Mouse (Mus musculus) small intestine, adult 2 months (tissue): ENCODE data around the gene Rpl7l1. TPM values are rescaled to one million over a fixed set of nuclear protein-coding genes. Genes with fewer than 3 reads are reported as not detected.

ENCODE experiments used
- H3K27ac ChIP-seq: fragments of 200-500 bp; 2 replicates; pipeline ENCODE4 v1.5.1; 2012; ENCODE audit warnings: low read depth, low read length, control low read depth, inconsistent platforms; ENCODE audit not compliant: insufficient read depth
- H3K27me3 ChIP-seq: fragments of 200-500 bp; 2 replicates; pipeline ENCODE4 v1.6.1; 2012; ENCODE audit warnings: mild to moderate bottlenecking, moderate library complexity, low read length, inconsistent platforms; ENCODE audit not compliant: control insufficient read depth, insufficient read depth
- H3K36me3 ChIP-seq: fragments of 200-500 bp; 2 replicates; pipeline ENCODE4 v1.6.1; 2012; ENCODE audit warnings: mild to moderate bottlenecking, low read length, control low read depth, inconsistent platforms; ENCODE audit not compliant: control insufficient read depth, insufficient read depth
- H3K4me1 ChIP-seq: fragments of 200-500 bp; 2 replicates; pipeline ENCODE4 v1.6.1; 2012; ENCODE audit warnings: low read length, inconsistent platforms, mixed read lengths; ENCODE audit not compliant: control insufficient read depth, insufficient read depth, insufficient read length
- H3K4me3 ChIP-seq: fragments of 200-500 bp; 2 replicates; pipeline ENCODE4 v1.5.1; 2012; ENCODE audit warnings: low read depth, mild to moderate bottlenecking, control low read depth, inconsistent platforms, low read length, moderate library complexity
- CTCF ChIP-seq: fragments of 200-500 bp; IDR thresholded peaks from 2 replicates; pipeline ENCODE4 v1.5.1; 2012; ENCODE audit warnings: low read depth, mild to moderate bottlenecking, control low read depth, inconsistent platforms, low read length, moderate library complexity, mixed read lengths; ENCODE audit not compliant: insufficient replicate concordance, insufficient read length; ENCODE audit errors: extremely low read depth
- POLR2A ChIP-seq: fragments of 200-500 bp; IDR thresholded peaks from 2 replicates; pipeline ENCODE4 v1.6.1; 2012; ENCODE audit warnings: low read depth, mild to moderate bottlenecking, control low read depth, inconsistent platforms, low read length, moderate library complexity
- WGBS: fragments of 180-500 bp; shearing (Covaris S2); methylation state at CpG from one replicate; pipeline ENCODE4 v1.1.7; 2018; 5-methylcytosine and 5-hydroxymethylcytosine counted together
- polyA plus RNA-seq: library from polyadenylated mRNA; depleted of rRNA; stranded (reverse); fragments of >200 nt; gene quantifications from 2 replicates; pipeline ENCODE4 v1.2.3, GENCODE M21; 2012

Gene Rpl7l1
- polyA plus RNA-seq, 1 experiment = 7.4 TPM

DNA sequence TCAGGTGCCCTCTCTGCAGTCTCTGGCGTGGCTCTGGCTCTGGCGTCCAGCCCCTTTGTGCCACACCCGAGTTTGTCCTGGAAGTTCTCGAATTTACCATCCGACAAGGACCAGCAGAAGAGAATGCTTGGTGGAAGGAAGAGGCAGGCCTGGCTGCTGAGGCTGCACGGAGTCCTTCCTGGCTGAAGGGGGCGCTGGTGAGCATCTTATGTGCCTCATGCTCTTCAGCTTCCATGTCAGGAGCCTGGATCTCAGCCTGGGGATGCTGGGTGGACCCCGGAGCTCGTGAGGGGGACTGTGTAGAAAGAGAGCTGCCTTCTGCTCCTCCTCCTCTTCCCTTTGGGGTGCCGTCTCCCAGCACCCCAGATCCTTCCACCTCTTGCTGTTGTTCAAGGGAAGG is 46.3 kb downstream of the Rpl7l1 start:
- Histone ChIP-seq H3K27ac (no peak overlapping the region), H3K36me3 (peaks cover 7% of the 10 kb centered on the region; the same call in 1 of the 2 replicates), H3K4me3 (no peak overlapping the region), H3K27me3 (no peaks in the 10 kb centered on the region), H3K4me1 (no peaks in the 10 kb centered on the region; the same call in 1 of the 2 replicates)
- WGBS = 75% methylated on average over 10 of the region's 10 CpGs
- TF ChIP-seq POLR2A (no peak), CTCF (peak; percentile 57)

DNA sequence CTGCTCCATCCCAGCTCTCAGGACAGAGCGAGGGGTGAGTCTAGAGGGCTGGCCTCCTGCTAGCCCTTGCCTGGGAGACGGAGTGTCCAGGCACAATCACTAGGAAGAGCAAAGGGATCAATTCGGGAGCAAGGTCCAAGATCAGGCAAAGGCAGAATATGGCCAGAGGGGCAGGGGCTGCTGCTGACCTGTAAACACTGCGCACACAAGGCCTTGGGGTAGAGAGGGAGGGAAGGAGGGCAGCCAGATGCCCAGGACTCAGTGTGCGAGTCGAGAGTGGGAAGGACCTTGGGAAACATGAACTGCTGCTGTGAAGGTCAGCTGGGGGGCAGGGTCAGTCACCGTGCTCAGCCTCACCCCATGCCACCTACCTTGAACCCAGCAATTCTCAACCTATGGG is 47.2 kb downstream of the Rpl7l1 start:
- Histone ChIP-seq H3K4me3 (no peak overlapping the region), H3K4me1 (no peaks in the 10 kb centered on the region; the same call in 1 of the 2 replicates), H3K27me3 (no peaks in the 10 kb centered on the region), H3K27ac (no peak overlapping the region), H3K36me3 (peaks cover 5% of the 10 kb centered on the region; the same call in 1 of the 2 replicates)
- TF ChIP-seq POLR2A (no peak), CTCF (no peak)
- 85% methylated on average over 7 of the region's 7 CpGs for WGBS

DNA sequence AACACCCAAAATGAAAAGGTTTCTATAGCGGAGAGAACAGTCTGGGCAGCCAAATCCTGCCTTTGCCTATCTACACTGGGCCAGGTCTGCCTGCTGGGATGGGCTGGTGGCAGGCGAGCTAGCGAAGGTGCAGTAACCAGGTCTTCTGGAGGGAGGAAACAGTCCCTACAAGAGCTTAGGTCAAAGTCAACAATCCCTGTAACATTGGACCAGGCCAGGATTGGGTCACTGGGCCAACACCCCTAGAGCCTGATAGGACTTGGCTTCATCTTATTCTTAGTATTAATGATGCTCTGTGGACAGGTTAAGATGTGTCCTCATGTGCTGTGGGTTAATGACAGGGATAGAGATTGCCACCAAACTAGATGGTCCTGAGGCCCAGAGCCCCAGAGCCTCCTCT is 48.4 kb downstream of the Rpl7l1 start:
- Histone ChIP-seq H3K36me3 (peaks cover 5% of the 10 kb centered on the region; the same call in 1 of the 2 replicates), H3K4me3 (no peak overlapping the region), H3K27ac (no peak overlapping the region), H3K27me3 (no peaks in the 10 kb centered on the region), H3K4me1 (no peaks in the 10 kb centered on the region; the same call in 1 of the 2 replicates)
- TF ChIP-seq POLR2A (no peak), CTCF (no peak)
- WGBS = 76% methylated on average over 3 of the region's 3 CpGs

DNA sequence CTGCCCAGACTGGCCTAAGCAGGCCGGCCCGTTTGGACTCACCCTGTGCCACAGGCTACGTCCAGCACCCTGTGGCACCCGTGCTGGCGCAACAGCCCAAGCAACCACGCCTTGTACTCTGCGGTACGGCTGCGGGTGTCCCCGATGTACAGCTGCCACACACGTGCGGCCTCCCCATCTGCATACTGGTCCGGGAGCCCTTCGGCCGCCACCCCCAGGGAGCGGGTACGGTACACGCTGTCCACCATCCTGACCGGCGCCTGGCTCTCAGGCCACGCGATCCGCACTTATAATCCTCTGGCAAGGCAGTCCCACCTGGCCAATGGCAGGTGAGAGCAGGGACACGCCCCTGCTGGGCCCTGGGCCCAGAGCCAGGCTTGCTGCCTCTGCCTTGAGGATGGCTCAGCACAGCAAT is 53.6 kb downstream of the Rpl7l1 start, which contains the start of gene Gnmt:
Gene Gnmt, minus strand, starts transcription at position 265 of the 415 bp plus-strand sequence.
- Histone ChIP-seq H3K4me3 (peak within 1 kb of the TSS; percentile 54), H3K36me3 (peaks cover 4% of the 10 kb centered on the region), H3K27me3 (no peaks in the 10 kb centered on the region), H3K4me1 (peaks cover 7% of the 10 kb centered on the region), H3K27ac (no peak within 1 kb of the TSS)
- WGBS = 11% methylated on average over 24 of the region's 24 CpGs
- no peak for TF ChIP-seq CTCF
- no peak for TF ChIP-seq POLR2A

DNA sequence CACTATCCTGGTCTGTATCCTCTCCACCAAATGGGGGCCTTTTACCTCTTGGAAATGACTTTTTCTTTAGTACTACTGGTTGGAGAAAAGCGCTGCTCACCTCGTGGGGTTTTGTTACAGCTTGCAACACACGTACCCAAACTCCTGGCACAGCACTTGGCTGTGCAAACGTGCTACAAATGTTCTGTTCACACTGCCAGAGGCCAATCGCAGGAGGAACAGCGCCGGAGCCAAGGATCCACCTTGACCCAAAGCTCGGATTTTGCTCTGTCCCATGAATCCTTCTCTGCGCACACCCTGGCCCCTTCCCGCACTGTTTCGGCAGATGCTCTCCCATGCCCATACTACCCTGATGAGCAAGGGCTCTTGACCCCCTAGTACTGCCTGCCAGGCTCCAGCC is 54.0 kb downstream of the Rpl7l1 start:
- Histone ChIP-seq H3K27ac (no peak overlapping the region), H3K4me1 (peaks cover 7% of the 10 kb centered on the region), H3K4me3 (peak overlapping the region; percentile 54), H3K27me3 (no peaks in the 10 kb centered on the region), H3K36me3 (peaks cover 8% of the 10 kb centered on the region)
- TF ChIP-seq POLR2A (no peak), CTCF (no peak)
- 34% methylated on average over 11 of the region's 11 CpGs for WGBS

DNA sequence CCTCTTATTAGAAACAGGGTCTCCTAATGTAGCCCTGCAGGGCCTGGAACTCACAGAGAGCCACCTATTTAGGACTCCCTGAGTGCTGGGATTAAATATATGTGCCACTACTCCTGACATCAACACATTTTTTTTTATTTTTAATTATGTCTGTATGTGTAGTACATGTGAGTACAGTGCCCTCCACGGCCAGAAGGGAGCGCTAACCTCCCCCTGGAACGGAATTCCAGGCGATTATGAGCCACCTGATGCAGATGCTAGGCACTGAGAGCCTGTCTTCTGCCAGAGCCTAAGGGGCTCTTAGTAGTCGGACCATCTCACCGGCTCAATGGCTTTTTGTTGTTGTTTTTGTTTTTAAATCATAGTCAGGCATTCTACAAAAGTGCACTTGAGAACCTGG is 54.5 kb downstream of the Rpl7l1 start:
- H3K4me3 ChIP-seq = no peak overlapping the region
- 52% methylated on average over 6 of the region's 6 CpGs for WGBS
- peaks cover 10% of the 10 kb centered on the region for H3K36me3 ChIP-seq
- no peaks in the 10 kb centered on the region for H3K27me3 ChIP-seq
- TF ChIP-seq POLR2A = no peak
- TF ChIP-seq CTCF = peak; percentile 39; the same call in 1 of the 2 replicates
- peaks cover 7% of the 10 kb centered on the region for H3K4me1 ChIP-seq
- H3K27ac ChIP-seq = no peak overlapping the region

DNA sequence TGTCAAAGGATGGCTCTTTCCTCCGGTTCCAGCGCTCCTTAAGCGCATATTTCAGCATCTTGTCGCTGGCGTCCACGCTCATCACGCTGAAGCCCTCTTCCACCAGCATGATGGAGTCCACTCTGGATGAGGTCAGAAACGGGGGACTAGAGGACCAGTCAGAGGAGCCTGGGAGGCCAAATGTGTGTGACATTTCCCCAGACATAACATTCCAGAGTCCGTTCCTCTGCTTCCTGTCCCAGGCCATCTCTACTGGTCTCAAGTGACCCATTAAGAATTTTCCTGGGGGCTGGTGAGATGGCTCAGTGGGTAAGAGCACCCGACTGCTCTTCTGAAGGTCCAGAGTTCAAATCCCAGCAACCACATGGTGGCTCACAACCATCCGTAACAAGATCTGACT is 55.2 kb downstream of the Rpl7l1 start:
- H3K27ac ChIP-seq = no peak overlapping the region
- H3K4me1 ChIP-seq = peaks cover 7% of the 10 kb centered on the region
- TF ChIP-seq CTCF = no peak
- no peak for TF ChIP-seq POLR2A
- WGBS = 88% methylated on average over 11 of the region's 11 CpGs
- H3K4me3 ChIP-seq = no peak overlapping the region
- H3K36me3 ChIP-seq = peaks cover 14% of the 10 kb centered on the region
- H3K27me3 ChIP-seq = no peaks in the 10 kb centered on the region
